Mouse (Mus musculus) kidney, postnatal 14 days (tissue): ENCODE measurements at regions not wholly inside any gene's neighbourhood (a gene's known extent, or its start where the extent isn't known, plus 50 kb on each side); places are given as distances from the start of the nearest gene placed in this dataset.

ENCODE experiments used
- DNase-seq: peaks from one replicate; pipeline ENCODE4 v3.0.0; 2022; ENCODE audit warnings: mixed read lengths

DNA sequence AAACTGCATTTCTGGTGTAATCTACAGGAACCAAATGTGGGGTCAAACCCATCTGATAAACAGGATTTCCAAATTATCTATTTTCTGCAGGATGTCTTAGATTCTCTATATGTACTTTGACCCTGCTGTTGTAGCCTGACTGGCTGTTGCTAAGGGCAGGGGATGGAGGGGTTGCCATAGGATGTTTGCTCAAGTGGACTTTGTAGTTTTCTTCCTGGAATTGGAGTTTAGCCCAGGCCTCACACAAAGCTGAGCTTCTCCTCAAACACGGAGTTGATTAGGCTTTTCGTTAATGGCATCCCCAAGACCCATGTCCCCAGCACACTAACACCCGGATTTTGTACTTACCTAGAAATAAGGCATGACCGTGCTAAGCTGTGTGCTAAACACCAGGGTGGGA lies 173.3 kb downstream of the Atp23 start:
- no peak for DNase-seq

DNA sequence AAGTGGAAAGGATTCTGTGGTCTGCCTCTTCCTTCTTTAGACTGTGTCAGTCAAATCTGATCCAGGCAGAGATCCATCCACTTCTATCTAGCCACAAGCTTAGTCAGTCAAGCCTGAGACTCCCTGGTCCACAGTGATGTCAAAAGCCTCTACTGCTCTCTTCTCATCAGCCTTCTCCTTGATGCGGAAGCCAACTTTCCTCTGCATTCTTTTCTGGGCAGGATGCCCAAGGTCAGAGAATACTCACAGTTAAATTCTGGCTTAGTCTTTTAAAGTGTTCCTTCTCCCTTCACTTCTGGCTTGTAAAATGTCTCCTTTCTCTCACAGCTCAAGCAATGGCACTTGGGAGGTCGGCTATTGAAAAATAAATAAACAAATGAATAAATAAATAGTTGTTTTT lies 183.2 kb downstream of the Atp23 start:
- DNase-seq = no peak

DNA sequence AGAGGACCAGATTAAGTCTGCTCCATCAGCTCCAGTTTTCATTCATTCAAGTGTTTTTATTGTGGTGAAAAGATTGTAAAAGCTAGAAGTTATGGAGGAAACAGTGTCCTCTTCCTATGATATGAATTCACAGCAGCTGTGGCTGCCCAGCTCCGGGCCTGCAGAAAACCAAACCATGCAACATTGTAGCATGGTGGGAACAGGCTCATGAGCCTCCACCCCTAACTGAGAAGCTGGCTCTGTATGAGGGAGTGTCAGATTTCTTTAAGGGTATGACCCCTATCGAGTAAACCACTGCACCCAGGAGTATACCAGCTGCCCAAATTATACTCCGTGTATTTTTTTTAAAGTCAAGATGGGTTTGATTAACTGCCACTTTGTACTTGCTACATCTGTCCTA lies 189.4 kb downstream of the Atp23 start:
- no peak for DNase-seq

GRCm38 (mm10) chr10:126709219-126709917 lies 191.8 kb downstream of the Atp23 start:
- DNase-seq = no peak

DNA sequence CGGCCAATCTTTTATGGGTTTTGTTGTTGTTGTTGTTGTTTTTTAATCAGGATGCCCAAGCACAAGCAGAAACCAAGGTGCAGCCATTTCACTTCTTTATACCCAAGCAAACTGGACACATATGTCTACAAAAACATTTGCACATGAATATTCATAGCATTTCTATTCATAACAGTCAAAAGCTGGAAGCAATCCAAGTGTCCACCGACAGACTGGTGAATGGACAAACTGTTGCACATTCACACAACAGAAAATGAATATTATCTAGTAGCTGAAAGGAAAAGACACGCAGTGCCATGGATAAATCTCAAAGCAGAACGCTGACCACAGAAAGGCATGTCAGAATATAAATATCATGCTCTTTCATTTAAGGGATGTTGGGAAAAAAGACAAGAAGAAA lies 192.4 kb downstream of the Atp23 start:
- no peak for DNase-seq

- no peak for DNase-seq
These were observed 192.9 kb downstream of the Atp23 start for GRCm38 (mm10) chr10:126708215-126708614.

DNA sequence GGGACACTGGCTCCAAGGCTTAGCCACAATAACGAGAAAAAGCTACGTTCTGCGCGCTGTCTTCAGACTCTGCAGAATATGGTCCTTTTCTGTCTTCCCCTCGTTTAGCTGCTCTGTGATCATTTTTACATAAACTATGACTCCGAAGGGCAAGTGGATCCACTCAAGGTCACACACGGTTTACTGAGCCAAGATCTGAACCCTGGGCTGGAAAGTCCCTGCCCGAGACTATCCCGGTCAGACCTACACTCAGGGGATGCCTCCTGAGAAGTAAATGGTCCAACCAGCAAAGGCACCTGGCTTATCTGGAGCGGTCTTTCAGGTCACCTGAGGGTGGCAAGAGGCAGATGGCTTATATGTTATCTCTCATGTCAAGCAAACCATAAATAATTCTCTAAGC lies 204.1 kb downstream of the Atp23 start:
- no peak for DNase-seq

DNA sequence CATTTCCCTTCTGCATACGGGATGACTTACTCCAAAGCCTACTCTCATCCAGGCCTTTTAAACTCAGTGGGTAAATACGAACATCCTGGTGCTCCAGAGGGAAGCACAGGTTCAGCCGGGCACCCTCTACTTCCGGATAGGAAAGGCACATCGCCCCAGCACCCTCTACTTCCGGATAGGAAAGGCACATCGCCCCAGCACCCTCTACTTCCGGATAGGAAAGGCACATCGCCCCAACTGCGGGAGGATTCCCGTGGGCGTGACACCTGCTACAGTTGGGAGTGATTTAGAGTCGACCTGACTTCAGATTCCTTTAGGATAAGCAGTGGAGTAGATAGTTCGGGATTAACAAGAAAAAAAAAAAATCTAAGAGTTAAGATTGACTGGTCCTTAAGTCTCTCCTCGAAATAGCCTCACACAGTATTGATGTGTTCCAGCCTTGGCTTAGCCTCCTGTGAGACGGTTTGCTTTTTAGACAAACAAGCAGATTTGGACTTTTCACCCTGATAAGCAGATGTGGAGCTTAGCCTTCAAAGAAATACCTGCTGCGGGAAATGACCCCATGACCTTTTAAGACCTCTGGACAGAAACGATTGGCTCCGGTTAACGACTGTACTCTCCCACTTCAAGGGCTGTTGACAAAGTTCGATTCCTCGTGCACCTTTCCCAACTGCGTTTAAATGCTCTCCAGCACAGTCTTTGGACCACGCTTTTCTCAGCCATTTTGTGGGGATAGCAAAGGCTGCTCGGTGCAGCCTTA lies 210.1 kb downstream of the Atp23 start:
- DNase-seq = no peak

DNA sequence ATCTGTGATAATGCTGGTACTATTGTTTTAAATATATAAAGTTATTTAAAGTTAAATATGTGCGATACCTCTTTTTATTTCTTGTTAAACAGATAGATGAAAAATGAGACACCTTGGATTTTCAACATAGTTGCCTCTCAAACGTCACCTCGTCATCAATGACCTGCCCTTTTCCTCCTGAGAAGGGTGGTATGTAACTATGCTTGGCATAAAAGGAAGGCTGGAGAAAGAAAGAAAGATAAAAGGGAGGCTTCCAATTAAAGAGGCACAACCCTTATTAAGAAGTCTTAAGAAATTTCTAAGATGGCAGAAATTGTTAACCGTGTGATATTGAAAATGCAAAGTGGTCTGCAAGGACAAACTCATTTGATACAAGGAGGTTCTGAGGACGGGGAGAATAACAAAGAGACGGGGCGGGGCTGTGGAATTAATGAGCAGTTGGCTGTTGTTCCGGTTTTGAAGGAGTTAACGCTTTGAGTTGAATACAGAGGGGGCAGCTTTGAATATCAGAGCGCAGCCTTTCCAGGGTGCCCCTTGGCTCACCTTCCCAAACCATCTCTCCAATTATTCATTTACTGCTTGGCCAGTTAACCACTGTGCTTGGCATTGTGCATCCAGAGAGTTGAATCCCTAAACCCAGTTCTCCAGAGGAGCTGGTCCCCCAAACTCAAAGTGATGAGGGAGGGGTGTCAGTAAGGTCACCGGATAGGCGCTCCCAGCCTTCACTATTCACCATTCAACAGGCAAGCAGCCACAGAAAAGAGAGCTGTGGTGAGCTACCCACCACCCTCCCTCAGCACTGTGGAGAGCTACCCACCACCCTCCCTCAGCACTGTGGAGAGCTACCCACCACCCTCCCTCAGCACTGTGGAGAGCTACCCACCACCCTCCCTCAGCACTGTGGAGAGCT lies 220.6 kb downstream of the Atp23 start:
- no peak for DNase-seq

DNA sequence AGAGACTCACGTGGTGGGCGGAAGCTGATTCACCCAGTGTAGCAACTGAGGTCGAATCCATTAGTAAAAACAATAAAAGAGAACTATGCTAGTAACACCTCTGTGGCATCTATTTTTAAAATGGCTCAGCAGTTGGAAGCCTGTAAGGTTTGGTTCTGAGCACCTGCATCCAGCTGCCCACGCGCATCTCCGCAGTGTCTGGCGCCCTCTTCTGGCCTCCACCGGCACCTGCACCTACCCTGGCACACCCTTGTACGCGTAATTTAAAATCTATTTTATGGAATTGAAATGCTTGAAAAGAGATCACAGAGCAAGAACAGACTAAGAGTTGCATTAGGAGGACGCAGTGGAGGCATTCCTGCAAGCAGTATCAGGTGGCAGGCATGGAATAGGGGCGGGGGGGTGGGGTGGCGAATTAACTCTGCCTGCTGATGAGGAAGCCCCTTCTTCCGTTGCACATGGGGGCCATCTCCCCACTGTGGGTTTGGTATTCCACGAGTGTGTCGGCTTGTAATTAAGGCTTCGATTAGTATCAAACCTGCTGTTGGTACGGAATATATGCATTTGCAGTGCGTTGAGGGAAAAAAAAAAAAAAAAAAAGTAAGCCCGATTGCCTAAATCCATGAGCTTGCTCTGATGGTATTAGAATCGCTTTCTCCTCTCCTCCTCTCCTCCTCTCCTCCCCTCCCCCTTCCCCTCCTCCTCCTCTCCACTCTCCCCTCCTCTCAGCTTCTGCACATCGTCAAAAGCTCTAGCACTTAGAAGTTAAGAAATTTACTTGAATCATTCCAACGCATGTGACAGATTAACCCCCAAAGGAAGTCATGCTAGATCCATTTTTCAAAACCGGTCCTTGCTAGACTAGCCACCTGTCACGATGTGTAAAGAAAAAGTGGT lies 221.7 kb downstream of the Atp23 start:
- DNase-seq = no peak

GRCm38 (mm10) chr10:126673437-126673836 lies 227.7 kb downstream of the Atp23 start:
- DNase-seq = no peak

GRCm38 (mm10) chr10:126664408-126665083 lies 236.6 kb downstream of the Atp23 start:
- no peak for DNase-seq

- no peak for DNase-seq
These were observed 237.6 kb downstream of the Atp23 start for GRCm38 (mm10) chr10:126663461-126664013.

- no peak for DNase-seq
These were observed 238.4 kb downstream of the Atp23 start for GRCm38 (mm10) chr10:126662765-126663164.

DNA sequence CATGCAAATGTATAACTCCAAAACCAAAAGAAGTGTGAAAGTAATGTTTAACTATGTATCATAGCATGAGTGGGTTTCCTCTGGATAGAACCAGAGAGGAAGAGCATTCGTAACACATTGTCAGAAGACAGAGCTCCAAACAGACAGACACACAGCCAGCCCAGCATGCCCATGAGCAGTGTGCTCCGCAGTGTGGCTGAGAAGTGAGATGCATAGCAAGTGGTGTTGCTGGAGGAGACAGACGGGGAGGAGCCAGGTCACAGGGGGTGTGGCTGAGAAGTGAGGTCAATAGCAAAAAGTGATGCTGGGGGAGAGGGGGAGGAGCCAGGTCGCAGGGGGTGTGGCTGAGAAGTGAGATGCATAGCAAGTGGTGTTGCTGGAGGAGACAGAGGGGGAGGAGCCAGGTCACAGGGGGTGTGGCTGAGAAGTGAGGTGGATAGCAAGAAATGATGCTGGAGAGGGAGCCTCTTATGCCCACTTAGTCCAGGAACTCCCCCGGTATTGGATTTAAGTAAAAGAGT lies 240.0 kb downstream of the Atp23 start:
- DNase-seq = no peak

GRCm38 (mm10) chr10:126660024-126660423 lies 241.1 kb downstream of the Atp23 start:
- DNase-seq = no peak

DNA sequence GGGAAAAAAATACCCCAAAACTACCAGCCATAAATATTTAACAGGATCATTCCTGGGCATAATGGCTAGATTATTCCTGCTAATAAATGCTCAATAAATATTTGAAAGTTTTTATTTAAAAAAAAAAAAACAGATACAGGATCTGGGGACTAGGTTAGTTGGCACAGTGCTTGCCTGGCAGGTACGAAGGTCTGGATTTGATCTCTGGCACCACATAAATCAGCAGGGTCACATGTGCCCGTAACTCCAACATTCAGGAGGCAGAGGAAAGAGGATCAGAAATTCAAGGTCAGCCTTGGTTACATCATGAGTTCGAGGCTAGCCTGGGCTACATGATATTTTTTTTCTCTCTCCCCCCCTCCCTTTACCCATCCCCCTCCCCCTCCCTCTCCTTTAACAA lies 248.5 kb downstream of the Atp23 start:
- no peak for DNase-seq

GRCm38 (mm10) chr10:126646587-126646986 lies 254.6 kb downstream of the Atp23 start:
- DNase-seq = no peak

DNA sequence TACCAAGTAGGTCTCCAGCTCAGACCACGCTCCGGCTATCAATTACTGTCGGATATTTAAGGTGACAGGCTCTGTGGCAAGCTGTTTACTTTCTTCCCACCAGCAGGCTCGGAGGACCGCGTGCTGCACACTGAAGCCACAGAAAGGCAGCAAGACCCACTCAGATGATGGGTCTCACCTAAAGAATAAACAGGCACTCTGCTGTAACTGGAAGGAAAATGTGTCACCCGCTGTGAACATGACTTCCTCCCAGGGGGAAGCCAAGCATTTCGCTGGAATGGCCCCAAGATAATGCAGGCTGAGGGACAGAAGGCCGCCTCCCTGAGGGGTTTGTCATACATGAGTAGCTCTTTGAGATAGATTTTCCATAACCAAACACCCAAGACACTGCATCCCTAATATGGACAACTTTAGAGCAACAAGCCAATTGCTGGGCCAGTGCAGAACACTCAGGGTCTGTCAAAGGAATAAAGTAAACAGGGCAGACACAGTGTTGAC lies 259.3 kb downstream of the Atp23 start:
- no peak for DNase-seq

- DNase-seq = no peak
These were observed 266.4 kb downstream of the Atp23 start for GRCm38 (mm10) chr10:126634731-126635130.

DNA sequence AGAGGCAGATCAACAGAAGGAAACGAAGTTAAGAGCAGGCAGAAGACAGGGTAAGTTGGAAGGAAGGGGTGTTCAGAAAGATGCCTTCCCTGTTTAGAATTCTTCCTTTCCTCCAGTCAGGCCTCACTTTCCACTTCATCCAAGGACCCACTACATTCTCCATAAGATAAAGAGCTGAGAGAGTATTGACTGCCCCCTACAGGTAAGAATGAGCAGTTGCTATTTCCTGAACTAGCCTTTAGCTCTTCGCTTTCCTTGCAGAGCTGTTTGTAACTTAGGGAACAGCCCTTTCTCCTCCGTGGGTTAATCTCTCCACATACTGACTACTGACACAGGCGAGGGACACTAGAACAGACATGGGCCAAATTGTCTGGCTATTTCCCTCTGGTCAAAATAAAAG lies 273.1 kb downstream of the Atp23 start:
- no peak for DNase-seq
